Mouse (Mus musculus) limb, embryonic 14.5 days (tissue): ENCODE results near the gene Gdf5. TPM values are rescaled to one million over a fixed set of nuclear protein-coding genes. Genes with fewer than 3 reads are reported as not detected.

Experiments
- ATAC-seq: fragments of 200-750 bp; cut with Nextera tagmentation; 2 replicates; pipeline ENCODE4 v1.8.0; 2017; ENCODE audit warnings: low read depth, moderate number of reproducible peaks, moderate TSS enrichment; ENCODE audit not compliant: low FRiP score
- DNase-seq: peaks from one replicate; pipeline ENCODE4 v3.0.0-alpha.2; 2015; ENCODE audit warnings: low spot score
- H3K27ac ChIP-seq: fragments of 300-500 bp; sonication (generic); replicated peaks from 2 replicates; pipeline ENCODE4 v1.5.1; 2014; ENCODE audit warnings: low read depth, mild to moderate bottlenecking, low read length, moderate library complexity, mixed read lengths
- H3K27me3 ChIP-seq: fragments of 300-500 bp; sonication (generic); 2 replicates; pipeline ENCODE4 v1.6.1; 2014; ENCODE audit warnings: low read length, mixed read lengths; ENCODE audit not compliant: control insufficient read depth, insufficient read depth
- H3K36me3 ChIP-seq: fragments of 300-500 bp; sonication (generic); 2 replicates; pipeline ENCODE4 v1.6.1; 2014; ENCODE audit warnings: mild to moderate bottlenecking, low read length, moderate library complexity, mixed read lengths; ENCODE audit not compliant: control insufficient read depth, insufficient read depth
- H3K4me1 ChIP-seq: fragments of 300-500 bp; sonication (generic); 2 replicates; pipeline ENCODE4 v1.6.1; 2014; ENCODE audit warnings: antibody characterized with exemption, low read length, mixed read lengths; ENCODE audit not compliant: control insufficient read depth, insufficient read depth
- H3K4me2 ChIP-seq: fragments of 300-500 bp; sonication (generic); replicated peaks from 2 replicates; pipeline ENCODE4 v1.6.1; 2014; ENCODE audit warnings: low read depth, mild to moderate bottlenecking, low read length, moderate library complexity; ENCODE audit not compliant: severe bottlenecking
- H3K4me3 ChIP-seq: fragments of 300-500 bp; sonication (generic); replicated peaks from 2 replicates; pipeline ENCODE4 v1.5.1; 2014; ENCODE audit warnings: low read length
- H3K9ac ChIP-seq: fragments of 300-500 bp; sonication (generic); 2 replicates; pipeline ENCODE4 v1.6.1; 2014; ENCODE audit warnings: mild to moderate bottlenecking, low read depth, low read length, moderate library complexity; ENCODE audit not compliant: severe bottlenecking
- H3K9me3 ChIP-seq: fragments of 300-500 bp; sonication (generic); 2 replicates; pipeline ENCODE4 v1.6.1; 2016; ENCODE audit warnings: low read length; ENCODE audit not compliant: control insufficient read depth
- POLR2A ChIP-seq: fragments of 200-500 bp; IDR thresholded peaks from 2 replicates; pipeline ENCODE4 v1.8.0; 2012; ENCODE audit warnings: inconsistent platforms, mild to moderate bottlenecking, moderate library complexity, borderline replicate concordance; ENCODE audit not compliant: insufficient read depth, insufficient read length; ENCODE audit errors: extremely low read depth
- WGBS: fragments of 180-500 bp; shearing (Covaris S2); extraction: QIAGEN DNeasy Blood & Tissue Kit; methylation state at CpG from one replicate; pipeline ENCODE4 v1.1.7; 2014; 5-methylcytosine and 5-hydroxymethylcytosine counted together
- polyA plus RNA-seq, 2 experiments: library from polyadenylated mRNA; depleted of rRNA in 1 of 2; stranded (reverse) in 1 of 2; unstranded in 1 of 2; fragments of >200 nt; fragmentation: Nextera tagmentation in 1 of 2; extraction: Ambion mirVana in 1 of 2; gene quantifications; 2 replicates each; pipeline versions ENCODE4 v1.2.1 to v1.2.3; 2012 to 2014

Gdf5 gene
- 40.9 and 58.7 TPM in 2 replicates for polyA plus RNA-seq (2012; rRNA removed)
- 64.8 and 87.0 TPM in 2 replicates for polyA plus RNA-seq (2014; fragmentation: Nextera tagmentation; extraction: Ambion mirVana)

- H3K27ac ChIP-seq, result peak within 1 kb of the TSS; percentile 89
- H3K9me3 ChIP-seq, result no peaks in the 10 kb centered on the region
- peaks cover 12% of the 10 kb centered on the region; the same call in 1 of the 2 replicates for H3K36me3 ChIP-seq
- H3K4me2 ChIP-seq, result peak within 1 kb of the TSS; percentile 55
- 12% methylated on average over 12 of the region's 13 CpGs for WGBS
- H3K4me1 ChIP-seq, result peaks cover 49% of the 10 kb centered on the region
- peak; percentile 75 for DNase-seq
- H3K9ac ChIP-seq, result peak within 1 kb of the TSS; percentile 64
- no peaks in the 10 kb centered on the region for H3K27me3 ChIP-seq
- TF ChIP-seq POLR2A, result peak; percentile 69; the same call in 1 of the 2 replicates
- peak within 1 kb of the TSS; percentile 44 for H3K4me3 ChIP-seq
- peak; percentile 52; the same call in 1 of the 2 replicates for ATAC-seq
These were observed at the start of gene Gdf5 for GRCm38 (mm10) chr2:155945124-155945523. TSS of gene Gdf5 (minus strand) at chr2:155945367.

- H3K9ac ChIP-seq, result no peak overlapping the region
- peak; percentile 43; the same call in 1 of the 2 replicates for ATAC-seq
- no peaks in the 10 kb centered on the region for H3K27me3 ChIP-seq
- H3K27ac ChIP-seq, result no peak overlapping the region
- no peak for TF ChIP-seq POLR2A
- WGBS, result 83% methylated on average over 14 of the region's 14 CpGs
- no peak for DNase-seq
- peaks cover 99% of the 10 kb centered on the region for H3K36me3 ChIP-seq
- H3K4me1 ChIP-seq, result no peaks in the 10 kb centered on the region
- H3K4me3 ChIP-seq, result no peak overlapping the region
- no peaks in the 10 kb centered on the region for H3K9me3 ChIP-seq
- H3K4me2 ChIP-seq, result no peak overlapping the region
These were observed 46.7 kb upstream of the Gdf5 start for GRCm38 (mm10) chr2:155991863-155992321.

- H3K4me3 ChIP-seq, result no peak overlapping the region
- H3K4me2 ChIP-seq, result no peak overlapping the region
- H3K36me3 ChIP-seq, result peaks cover 99% of the 10 kb centered on the region
- no peaks in the 10 kb centered on the region for H3K4me1 ChIP-seq
- TF ChIP-seq POLR2A, result no peak
- no peak overlapping the region for H3K27ac ChIP-seq
- DNase-seq (no peak), ATAC-seq (no peak)
- H3K9me3 ChIP-seq, result no peaks in the 10 kb centered on the region
- no peaks in the 10 kb centered on the region for H3K27me3 ChIP-seq
- no peak overlapping the region; the same call in 1 of the 2 replicates for H3K9ac ChIP-seq
- WGBS, result 90% methylated on average over 10 of the region's 10 CpGs
These were observed 46.0 kb upstream of the Gdf5 start for GRCm38 (mm10) chr2:155991151-155991550.

- Histone ChIP-seq H3K36me3 (peaks cover 99% of the 10 kb centered on the region), H3K4me3 (no peak overlapping the region), H3K27ac (no peak overlapping the region), H3K4me1 (no peaks in the 10 kb centered on the region), H3K27me3 (no peaks in the 10 kb centered on the region), H3K4me2 (no peak overlapping the region), H3K9me3 (no peaks in the 10 kb centered on the region), H3K9ac (no peak overlapping the region)
- DNase-seq, result no peak
- 87% methylated on average over 4 of the region's 4 CpGs for WGBS
- ATAC-seq, result no peak
- TF ChIP-seq POLR2A, result no peak
These were observed 43.9 kb upstream of the Gdf5 start for GRCm38 (mm10) chr2:155989085-155989484.

GRCm38 (mm10) chr2:155987131-155987530 is 42.0 kb upstream of the Gdf5 start:
- no peak for TF ChIP-seq POLR2A
- Histone ChIP-seq H3K9ac (no peak overlapping the region), H3K27me3 (no peaks in the 10 kb centered on the region), H3K4me1 (no peaks in the 10 kb centered on the region), H3K4me2 (no peak overlapping the region), H3K36me3 (peaks cover 98% of the 10 kb centered on the region), H3K9me3 (no peaks in the 10 kb centered on the region), H3K27ac (no peak overlapping the region), H3K4me3 (no peak overlapping the region)
- ATAC-seq (no peak), DNase-seq (no peak)
- 95% methylated on average over 6 of the region's 6 CpGs for WGBS
